Mouse (Mus musculus) embryo, embryonic 10.5 days (tissue): ENCODE measurements around the gene Urad.
A peak's percentile ranks its signal among the peaks of the same experiment; 100 is the strongest.

Experiments
- DNase-seq: peaks from one replicate; pipeline ENCODE4 v3.0.0-alpha.2; 2015; ENCODE audit warnings: low spot score

Urad gene

DNA sequence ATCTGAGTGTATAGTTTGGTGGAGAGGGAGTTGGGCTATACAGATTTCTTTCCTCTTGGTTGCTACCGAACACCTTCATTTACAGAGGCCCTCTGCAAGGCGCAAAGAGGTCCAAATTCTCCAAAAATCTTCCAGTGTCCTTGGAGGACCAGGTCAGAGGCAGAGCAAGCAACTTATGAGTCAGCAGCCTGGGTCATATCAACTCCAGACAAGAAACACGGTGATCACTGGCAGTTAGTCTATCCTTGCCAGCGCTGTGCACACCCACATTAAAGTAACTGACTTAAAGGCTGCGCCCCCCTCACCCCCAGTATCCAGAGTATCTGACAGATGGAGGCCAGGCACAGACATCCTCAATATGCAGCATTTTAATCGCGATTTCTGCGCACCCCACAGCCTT is 53.5 kb downstream of the Urad start:
- DNase-seq = no peak

DNA sequence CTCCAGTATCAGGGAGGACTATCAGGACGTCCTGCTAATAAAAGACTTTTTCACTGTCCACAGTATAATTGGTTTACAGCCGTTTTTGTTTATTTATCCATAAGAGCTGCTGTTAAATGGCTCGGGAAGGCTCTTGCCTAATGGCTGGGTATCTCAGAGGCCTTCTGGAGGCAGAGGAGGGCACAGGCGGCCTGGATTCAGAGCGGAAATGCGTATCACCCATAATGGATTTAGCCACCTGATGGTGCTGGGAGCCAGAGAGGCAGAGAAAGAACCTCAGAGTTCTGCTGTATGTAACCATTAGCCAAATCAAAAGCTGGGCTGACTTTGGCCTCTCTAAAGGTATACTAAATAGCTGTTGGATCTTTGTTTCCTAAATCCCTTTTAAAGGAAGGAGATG is 54.8 kb downstream of the Urad start:
- peak; percentile 28 for DNase-seq
